Mouse (Mus musculus) kidney, postnatal 4 days (tissue): ENCODE measurements around the gene E130309D02Rik.

Experiments
- DNase-seq, 2 experiments: peaks; one replicate each; pipeline ENCODE4 v3.0.0; 2021; ENCODE audit warnings: mixed read lengths in 2 of 2

The E130309D02Rik gene

DNA sequence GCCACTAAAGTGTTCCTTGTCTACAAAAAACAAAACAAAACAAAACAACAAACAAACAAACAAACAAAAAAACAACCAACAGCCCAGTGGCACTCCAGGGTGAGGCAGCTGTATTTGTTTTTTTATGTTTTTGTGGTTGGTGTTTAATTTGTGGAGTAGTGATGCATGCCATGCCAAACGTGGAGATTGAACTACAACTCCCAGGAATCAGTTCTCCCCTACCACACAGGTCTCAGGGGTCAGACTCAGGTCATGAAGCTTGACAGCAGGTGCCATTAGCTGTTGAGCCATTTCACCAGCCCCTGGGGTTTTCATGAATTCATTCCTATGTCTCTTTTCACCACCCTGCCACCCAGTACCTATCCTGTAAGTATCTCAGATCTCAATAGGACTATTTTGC lies 49.8 kb downstream of the E130309D02Rik start:
- DNase-seq, result no peak

DNA sequence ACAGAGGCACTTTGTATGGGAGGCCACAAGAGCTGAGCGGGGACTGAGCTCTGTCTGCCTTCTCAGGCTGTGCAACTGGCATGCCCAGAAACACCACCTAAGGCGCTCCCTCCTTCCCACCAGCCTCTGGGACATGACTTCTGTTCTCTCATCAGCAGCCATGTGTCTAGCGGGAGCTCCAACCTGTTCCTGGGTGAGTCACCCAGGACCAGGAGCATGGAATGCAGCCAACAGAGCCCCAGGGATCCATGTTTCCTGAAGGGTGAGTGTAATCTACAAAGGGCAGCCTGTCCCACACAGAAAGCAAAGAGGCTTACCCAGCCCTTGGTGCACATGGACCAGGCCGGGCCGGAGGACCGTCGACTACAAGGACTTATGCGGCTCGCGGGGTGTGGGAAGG lies 50.5 kb downstream of the E130309D02Rik start:
- peak in 1 of 2 experiments; percentile 13 for DNase-seq

DNA sequence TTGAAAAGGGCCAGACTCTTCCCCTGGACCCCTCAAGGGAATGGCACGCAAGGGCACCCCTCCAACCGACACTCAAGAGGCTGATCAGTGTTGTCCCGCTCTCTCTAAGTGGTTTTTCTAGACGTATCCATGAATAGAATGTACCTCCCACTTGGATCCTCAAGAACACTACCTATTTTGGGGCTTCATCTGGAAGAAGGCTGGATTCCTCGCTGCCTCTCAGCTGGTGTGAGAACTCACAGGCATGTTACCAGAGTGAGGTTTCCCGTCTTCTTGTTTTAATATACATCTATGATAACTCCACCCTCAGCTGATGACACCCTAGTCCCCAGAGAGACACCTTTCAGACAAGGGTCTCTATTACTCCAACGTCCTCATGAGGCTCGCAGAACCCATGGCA lies 53.5 kb downstream of the E130309D02Rik start:
- no peak for DNase-seq

DNA sequence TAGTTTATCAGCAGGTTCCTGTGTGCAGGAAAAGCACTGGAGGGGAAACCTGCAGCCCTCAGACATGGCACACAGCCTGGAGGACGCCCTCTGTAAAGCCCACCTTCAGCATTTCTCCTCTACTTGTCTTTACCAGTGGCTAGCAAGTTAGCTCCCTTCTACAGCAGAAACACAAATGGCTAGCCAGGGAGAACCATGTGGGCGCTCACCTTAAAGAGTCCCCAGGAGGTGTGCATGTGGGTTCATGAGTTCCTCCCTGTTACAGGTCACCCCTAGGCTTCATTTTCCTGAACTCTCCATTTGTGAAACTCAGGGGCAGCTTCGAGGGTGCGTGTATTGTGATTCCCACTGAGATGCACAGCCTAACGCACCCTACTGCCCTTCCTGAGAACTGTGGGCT lies 59.4 kb downstream of the E130309D02Rik start:
- no peak for DNase-seq

- DNase-seq, result peak in 1 of 2 experiments; percentile 31
These were observed 60.0 kb downstream of the E130309D02Rik start for GRCm38 (mm10) chr5:143255131-143255519.

DNA sequence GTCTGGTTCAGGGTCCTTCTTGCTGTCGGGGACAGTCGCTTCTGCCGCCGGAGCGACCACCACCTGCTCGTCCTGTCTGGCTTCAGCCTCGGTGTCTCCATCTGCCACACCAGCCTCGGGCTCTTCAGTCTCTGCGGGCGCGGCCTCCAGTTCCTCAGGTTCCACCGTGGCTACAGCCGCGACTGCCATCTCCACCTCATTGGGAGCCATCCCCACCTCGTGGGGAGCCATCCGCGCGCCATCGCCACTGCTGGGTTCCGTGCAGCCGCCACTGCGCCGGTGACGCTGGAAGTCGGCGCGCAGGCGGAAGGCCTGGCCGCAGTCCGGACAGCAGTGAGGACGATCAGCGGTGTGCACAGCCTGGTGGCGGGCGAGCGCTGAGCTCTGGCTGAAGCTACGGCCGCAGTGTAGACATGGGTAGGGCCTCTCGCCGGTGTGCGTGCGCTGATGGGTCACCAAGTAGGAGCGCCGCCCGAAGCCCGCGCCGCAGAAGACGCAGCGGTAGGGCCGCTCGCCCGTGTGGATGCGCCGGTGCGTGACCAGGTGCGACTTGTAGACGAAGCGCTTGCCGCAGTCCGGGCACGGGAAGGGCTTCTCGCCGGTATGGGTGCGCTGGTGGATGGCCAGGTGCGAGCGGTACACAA lies 60.6 kb downstream of the E130309D02Rik start:
- peak; percentile 35 to 56 for DNase-seq

GRCm38 (mm10) chr5:143253881-143254486 lies 61.2 kb downstream of the E130309D02Rik start:
- DNase-seq, result peak in 1 of 2 experiments; percentile 58

GRCm38 (mm10) chr5:143253186-143253880 lies 61.8 kb downstream of the E130309D02Rik start:
- peak; percentile 43 to 59 for DNase-seq

DNA sequence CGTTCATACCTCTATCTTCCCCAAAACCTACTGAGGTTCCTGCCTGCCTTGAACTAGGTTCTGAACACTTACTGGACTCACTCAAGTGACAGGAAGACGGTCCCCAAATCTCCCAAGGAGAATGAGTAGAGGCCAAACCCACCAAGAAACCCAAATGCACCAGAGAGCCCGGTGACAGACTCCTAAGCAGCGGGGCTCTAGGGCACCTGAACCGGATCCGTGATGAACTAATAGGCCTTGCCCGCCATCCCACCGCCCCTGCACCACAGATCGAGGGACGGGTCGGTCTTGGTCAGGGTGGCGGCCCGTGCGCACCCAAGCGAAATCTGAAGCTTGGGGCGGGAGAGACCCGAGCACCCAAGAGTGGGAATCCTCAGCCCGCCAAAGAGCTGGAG lies 62.4 kb downstream of the E130309D02Rik start:
- no peak for DNase-seq

GRCm38 (mm10) chr5:143252039-143252438 lies 63.1 kb downstream of the E130309D02Rik start:
- DNase-seq, result no peak
